Mouse (Mus musculus) megakaryocyte, embryonic 14.5 days (primary cell): ENCODE results near the gene Polg2. TPM values are rescaled to one million over a fixed set of nuclear protein-coding genes. Genes with fewer than 3 reads are reported as not detected.
"Not testable (repeated sequence)": the region's sequence is repeated elsewhere in the genome, so short reads cannot be mapped to it uniquely, and the experiment has no call there.

Source experiments
- H3K27me3 ChIP-seq: replicated peaks from 2 replicates; pipeline ENCODE3; 2012; ENCODE audit warnings: inconsistent platforms
- H3K36me3 ChIP-seq: replicated peaks from 2 replicates; pipeline ENCODE3; 2012; ENCODE audit warnings: low read length, inconsistent platforms, mixed read lengths
- H3K4me1 ChIP-seq: 2 replicates; pipeline ENCODE4 v1.6.1; 2012; ENCODE audit warnings: inconsistent platforms
- H3K4me3 ChIP-seq: replicated peaks from 2 replicates; pipeline ENCODE3; 2012; ENCODE audit warnings: moderate library complexity, mild to moderate bottlenecking, inconsistent platforms
- H3K9me3 ChIP-seq: 2 replicates; pipeline ENCODE4 v1.6.1; 2012; ENCODE audit warnings: inconsistent platforms
- FLI1 ChIP-seq: IDR thresholded peaks from 2 replicates; pipeline ENCODE4 v1.6.1; 2012; ENCODE audit warnings: low read length, inconsistent platforms, mixed read lengths
- GATA1 ChIP-seq: IDR thresholded peaks from 3 replicates; pipeline ENCODE4 v1.6.1; 2012; ENCODE audit warnings: mixed read lengths, low read length, inconsistent platforms, borderline replicate concordance
- polyA plus RNA-seq: library from polyadenylated mRNA; stranded (reverse); fragments of >175 nt; gene quantifications from 2 replicates; pipeline ENCODE4 v1.2.3, GENCODE M21; 2012; ENCODE audit warnings: low replicate concordance; ENCODE audit not compliant: insufficient read depth

The Polg2 gene
- polyA plus RNA-seq, 1 experiment: 0.62 TPM

DNA sequence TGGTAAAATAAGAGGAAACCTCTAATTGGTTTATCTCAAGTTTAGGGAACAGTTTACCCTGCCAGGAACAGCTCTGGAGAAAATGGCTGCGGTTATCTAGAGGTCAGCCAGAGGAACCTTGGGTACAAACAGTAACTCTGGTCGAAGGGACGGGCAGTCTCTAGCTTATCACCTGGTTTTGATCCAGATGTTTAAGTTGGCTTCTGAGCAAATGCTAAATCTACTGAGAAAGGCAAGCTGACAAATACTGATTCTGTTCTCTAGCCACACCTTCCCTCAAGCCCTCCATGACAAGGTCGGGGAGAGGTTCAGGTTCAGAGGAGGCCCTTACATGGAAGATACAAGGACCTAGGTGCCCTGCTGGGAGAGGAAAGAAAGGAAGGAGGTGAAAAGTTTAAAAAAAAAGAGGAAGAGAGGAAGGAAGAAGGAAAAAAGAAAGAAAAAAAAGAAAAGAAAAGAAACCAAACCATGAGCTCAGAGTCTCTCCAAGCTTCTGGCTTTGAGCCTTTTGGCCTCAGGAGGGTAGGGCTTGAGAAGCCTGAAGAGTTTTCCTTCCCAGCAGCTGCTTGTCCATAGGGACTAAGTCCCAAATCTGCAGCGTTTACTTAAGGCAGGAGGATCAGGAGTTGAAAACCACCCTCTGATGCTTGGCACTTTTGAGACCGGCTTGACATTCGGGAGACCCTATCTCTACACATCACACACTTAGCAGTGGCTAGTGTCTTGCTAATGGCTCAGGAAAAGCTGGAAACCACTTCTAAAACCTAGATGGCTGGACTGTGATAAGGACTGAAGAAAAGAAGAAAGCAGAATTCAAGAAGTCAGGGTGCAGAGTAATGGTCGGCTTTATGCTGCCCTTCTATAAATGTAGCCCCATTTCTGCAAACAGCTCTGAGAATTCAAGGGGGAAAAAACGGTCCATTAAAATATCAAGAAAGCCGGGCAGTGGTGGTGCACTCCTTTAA lies 50.7 kb downstream of the Polg2 start:
- no peak overlapping the region for H3K4me3 ChIP-seq
- peaks cover 10% of the 10 kb centered on the region for H3K36me3 ChIP-seq
- peaks cover 26% of the 10 kb centered on the region for H3K4me1 ChIP-seq
- peaks cover 11% of the 10 kb centered on the region for H3K9me3 ChIP-seq
- TF ChIP-seq FLI1: no peak
- no peak for TF ChIP-seq GATA1
- H3K27me3 ChIP-seq: no peaks in the 10 kb centered on the region

DNA sequence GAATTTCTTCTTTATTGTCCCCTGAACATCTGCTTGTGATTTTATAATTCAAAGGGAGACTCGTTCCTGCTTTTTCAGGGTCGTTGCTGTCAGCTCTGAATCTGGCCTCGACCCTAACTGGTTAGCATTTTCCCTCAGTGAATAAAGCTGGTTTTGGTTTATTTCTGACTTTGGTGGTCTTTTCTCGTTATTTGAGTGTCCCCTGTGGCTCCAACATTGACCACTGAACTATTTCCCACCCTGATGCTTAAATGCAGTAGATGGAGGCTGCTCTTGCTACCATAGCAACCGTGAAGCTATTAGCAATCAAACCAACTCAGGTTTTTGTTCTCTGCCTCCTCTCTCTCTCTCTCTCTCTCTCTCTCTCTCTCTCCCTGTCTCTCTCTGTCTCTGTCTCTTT lies 51.4 kb downstream of the Polg2 start:
- peaks cover 11% of the 10 kb centered on the region for H3K9me3 ChIP-seq
- no peak overlapping the region for H3K4me3 ChIP-seq
- no peaks in the 10 kb centered on the region for H3K27me3 ChIP-seq
- peaks cover 10% of the 10 kb centered on the region for H3K36me3 ChIP-seq
- TF ChIP-seq GATA1 (no peak), FLI1 (no peak)
- peaks cover 33% of the 10 kb centered on the region for H3K4me1 ChIP-seq

DNA sequence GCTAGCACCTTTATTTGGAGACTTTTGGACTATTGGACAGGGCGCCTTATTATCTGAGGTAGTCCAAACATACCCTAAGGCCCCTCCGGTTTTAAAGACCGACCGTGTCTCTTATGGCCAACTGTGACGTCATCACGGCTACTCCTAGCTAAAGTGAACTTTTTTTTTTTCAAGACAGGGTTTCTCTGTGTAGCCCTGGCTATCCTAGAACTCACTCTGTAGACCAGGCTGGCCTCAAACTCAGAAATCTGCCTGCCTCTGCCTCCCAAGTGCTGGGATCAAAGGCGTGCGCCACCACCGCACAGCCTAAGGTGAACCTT lies 54.5 kb downstream of the Polg2 start:
- H3K4me3 ChIP-seq, H3K27me3 ChIP-seq, H3K9me3 ChIP-seq, H3K36me3 ChIP-seq: not testable (repeated sequence)
- H3K4me1 ChIP-seq: peaks cover 33% of the 10 kb centered on the region

DNA sequence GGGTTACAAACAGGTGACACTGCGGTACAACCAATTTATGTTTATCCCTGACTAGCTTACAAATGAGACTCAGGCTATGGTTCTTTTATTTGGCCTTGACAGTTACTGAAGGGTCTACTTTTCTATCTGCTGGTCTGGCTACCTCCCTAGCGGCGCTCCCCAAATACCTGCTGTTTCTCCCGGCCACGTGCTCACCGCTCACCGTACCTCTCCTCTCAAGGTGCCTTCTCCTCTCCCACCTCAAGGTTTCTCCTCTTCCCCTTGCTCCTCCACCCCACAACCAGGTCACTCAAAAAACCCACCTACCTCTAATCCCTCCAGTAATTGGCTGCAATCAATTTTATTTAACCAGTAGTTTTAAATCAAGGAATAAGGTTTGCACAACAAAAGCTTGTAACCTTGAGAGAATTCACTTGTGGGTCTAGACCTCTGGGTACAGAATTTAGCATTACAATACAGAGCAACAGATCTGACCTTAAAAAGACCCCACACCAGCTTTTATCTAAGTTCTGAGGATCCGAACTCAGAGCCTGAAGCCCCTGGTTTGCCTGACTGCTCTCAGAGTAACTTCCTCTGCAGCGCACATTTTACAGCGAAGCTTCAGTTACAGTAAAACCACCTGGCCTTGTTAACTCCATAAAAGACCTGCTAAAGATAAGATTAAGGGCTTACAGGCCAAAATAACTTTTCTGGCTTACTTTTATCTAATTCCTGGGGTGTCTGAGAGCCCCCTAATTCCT lies 55.0 kb downstream of the Polg2 start:
- no peak for TF ChIP-seq FLI1
- no peak for TF ChIP-seq GATA1
- Histone ChIP-seq H3K36me3 (no peaks in the 10 kb centered on the region), H3K4me1 (peaks cover 34% of the 10 kb centered on the region), H3K9me3 (no peaks in the 10 kb centered on the region), H3K4me3 (no peak overlapping the region), H3K27me3 (no peaks in the 10 kb centered on the region)

DNA sequence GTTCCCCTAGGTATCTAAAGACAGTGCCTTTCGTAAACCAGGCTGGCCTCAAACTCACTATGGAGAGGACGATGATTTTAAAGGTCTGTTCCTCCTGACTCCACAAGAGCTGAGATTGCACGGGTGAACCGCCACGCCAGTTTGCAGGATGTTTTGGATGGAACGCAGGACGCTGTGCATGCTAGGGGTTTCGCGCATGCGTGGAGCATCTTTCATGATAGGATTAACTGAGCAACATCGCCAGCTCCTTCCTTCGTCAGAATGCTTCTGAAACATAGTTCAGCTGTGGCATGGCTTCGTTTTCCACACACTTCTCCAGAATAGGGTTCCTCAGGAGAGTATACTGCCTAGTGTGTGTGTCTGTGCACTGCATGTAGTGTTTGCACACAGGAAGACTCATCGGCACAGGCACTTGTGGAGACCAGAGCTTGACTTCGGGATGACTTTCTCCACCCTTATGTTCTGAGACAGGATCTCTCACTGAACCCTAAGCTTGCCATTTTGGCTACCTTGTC lies 55.7 kb downstream of the Polg2 start:
- Histone ChIP-seq H3K36me3 (no peaks in the 10 kb centered on the region), H3K4me1 (peaks cover 29% of the 10 kb centered on the region), H3K4me3 (no peak overlapping the region), H3K9me3 (no peaks in the 10 kb centered on the region), H3K27me3 (no peaks in the 10 kb centered on the region)
- TF ChIP-seq FLI1: no peak

DNA sequence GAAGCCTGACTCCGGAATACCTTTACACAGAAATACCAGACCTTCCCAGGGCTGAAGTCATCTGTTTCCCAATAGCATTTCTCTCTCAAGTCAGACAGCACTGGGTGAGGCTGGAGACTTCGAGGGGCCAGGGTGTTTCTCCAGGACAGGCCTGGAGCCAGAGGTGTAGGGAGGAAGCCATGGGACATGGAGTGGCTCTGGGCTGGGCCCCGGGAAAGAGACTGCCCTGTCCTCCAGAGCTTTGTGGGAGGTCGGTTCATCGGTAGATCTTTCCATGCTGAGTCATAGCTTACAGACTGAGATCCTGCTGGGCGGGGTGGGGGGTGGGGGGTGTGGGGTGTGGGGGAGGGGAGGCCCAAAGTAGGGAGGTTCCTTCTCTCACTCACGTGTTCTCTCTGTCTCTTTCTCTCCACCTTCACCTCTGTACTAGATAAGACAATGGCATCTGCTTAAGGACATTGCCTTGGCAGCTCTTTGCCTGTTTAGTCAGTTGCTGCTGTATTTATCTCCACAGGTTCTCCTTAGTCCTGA lies 56.4 kb downstream of the Polg2 start:
- no peaks in the 10 kb centered on the region for H3K36me3 ChIP-seq
- no peak for TF ChIP-seq FLI1
- no peak for TF ChIP-seq GATA1
- no peaks in the 10 kb centered on the region for H3K9me3 ChIP-seq
- peak overlapping the region; percentile 59 for H3K4me3 ChIP-seq
- no peaks in the 10 kb centered on the region for H3K27me3 ChIP-seq
- peaks cover 27% of the 10 kb centered on the region for H3K4me1 ChIP-seq

DNA sequence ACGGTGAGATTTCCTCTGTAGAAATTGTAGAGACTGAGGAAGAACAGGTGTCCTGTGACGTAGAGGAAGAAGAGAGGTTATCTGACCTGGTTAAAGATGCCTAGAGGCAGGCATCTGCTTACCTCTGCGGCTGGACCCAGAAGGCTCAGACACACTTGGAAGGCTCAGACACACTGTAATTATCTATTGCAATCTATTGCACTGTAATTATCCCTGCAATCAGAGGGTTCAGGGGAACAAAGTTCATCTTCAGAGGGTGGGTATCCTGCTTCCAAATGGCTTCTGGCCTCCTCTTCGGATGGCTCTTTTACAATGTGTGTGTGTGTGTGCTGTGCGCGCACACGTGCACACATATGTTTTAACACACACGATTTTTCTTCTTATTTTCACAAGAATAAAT lies 59.0 kb downstream of the Polg2 start:
- Histone ChIP-seq H3K36me3 (no peaks in the 10 kb centered on the region), H3K4me3 (no peak overlapping the region), H3K9me3 (no peaks in the 10 kb centered on the region), H3K4me1 (peaks cover 52% of the 10 kb centered on the region), H3K27me3 (no peaks in the 10 kb centered on the region)
- TF ChIP-seq FLI1 (no peak), GATA1 (no peak)

Other genes starting within 250 kb of the Polg2 start
- 7.4 TPM in 1 of 2 replicates, not detected in the other for gene Tex2, start 166.1 kb downstream of the Polg2 start, polyA plus RNA-seq
- 1.3 and 13.6 TPM in 2 replicates for gene Pecam1, start 28.9 kb downstream of the Polg2 start, polyA plus RNA-seq
- 1.2 TPM in 1 of 2 replicates, not detected in the other for gene Milr1, start 28.3 kb downstream of the Polg2 start, polyA plus RNA-seq
- 1,300 and 3,413 TPM in 2 replicates for gene Ddx5, start 9.6 kb upstream of the Polg2 start, polyA plus RNA-seq
- 2.0 TPM in 1 of 2 replicates, not detected in the other for gene Cep95, start 9.7 kb upstream of the Polg2 start, polyA plus RNA-seq
- gene Smurf2, start 141.2 kb upstream of the Polg2 start, polyA plus RNA-seq: 1.0 and 2.7 TPM in 2 replicates
- 20.9 TPM in 1 of 2 replicates, not detected in the other for gene Kpna2, start 220.0 kb upstream of the Polg2 start, polyA plus RNA-seq
- gene 1810010H24Rik, start 246.1 kb upstream of the Polg2 start, polyA plus RNA-seq: 1.0 and 1.7 TPM in 2 replicates